Mouse (Mus musculus): Measurements from ENCODE around the gene Rhov. TPM values are rescaled to one million over a fixed set of nuclear protein-coding genes. Genes with fewer than 3 reads are reported as not detected.

The Rhov gene
- polyA plus RNA-seq, 1 experiment from 2014 or later = 0.58 TPM

GRCm38 (mm10) chr2:119299981-119300818 is 29.1 kb upstream of the Rhov start:
- Histone ChIP-seq H3K9me3 (no peaks in the 10 kb centered on the region), H3K36me3 (replicated peaks) (peaks cover 40% of the 10 kb centered on the region), H3K4me1 (peaks cover 34% of the 10 kb centered on the region), H3K27me3 (ENCODE audit: poor library complexity, severe bottlenecking) (0 out of 2 replicates have a peak, but pooled peaks cover 4% of the 10 kb centered on the region), H3K4me3 (peak overlapping the region; percentile 25), H3K27ac (peak overlapping the region; percentile 76)
- DNase-seq (ENCODE audit: extremely low spot score, low spot score) = peak; percentile 78
- 8% methylated on average over 15 of the region's 15 CpGs for WGBS

- H3K4me1 ChIP-seq = peaks cover 20% of the 10 kb centered on the region
- H3K9me3 ChIP-seq = no peaks in the 10 kb centered on the region
- peaks cover 54% of the 10 kb centered on the region for H3K36me3 ChIP-seq (replicated peaks)
- H3K4me3 ChIP-seq = no peak overlapping the region
- H3K27me3 ChIP-seq (ENCODE audit: poor library complexity, severe bottlenecking) = 0 out of 2 replicates have a peak, but pooled peaks cover 4% of the 10 kb centered on the region
- DNase-seq (ENCODE audit: extremely low spot score, low spot score) = no peak
- H3K27ac ChIP-seq = no peak overlapping the region
- WGBS = 91% methylated on average over 2 of the region's 2 CpGs
Observed at GRCm38 (mm10) chr2:119298839-119299238, 27.8 kb upstream of the Rhov start.

- 57% methylated on average over 5 of the region's 5 CpGs for WGBS
- peaks cover 20% of the 10 kb centered on the region for H3K4me1 ChIP-seq
- 0 out of 2 replicates have a peak, but pooled peaks cover 4% of the 10 kb centered on the region for H3K27me3 ChIP-seq (ENCODE audit: poor library complexity, severe bottlenecking)
- peaks cover 59% of the 10 kb centered on the region for H3K36me3 ChIP-seq (replicated peaks)
- no peaks in the 10 kb centered on the region for H3K9me3 ChIP-seq
- no peak for DNase-seq (ENCODE audit: extremely low spot score, low spot score)
- no peak overlapping the region for H3K4me3 ChIP-seq
- no peak overlapping the region for H3K27ac ChIP-seq
Observed at GRCm38 (mm10) chr2:119298330-119298729, 27.3 kb upstream of the Rhov start.

- peaks cover 20% of the 10 kb centered on the region for H3K4me1 ChIP-seq
- DNase-seq (ENCODE audit: extremely low spot score, low spot score) = no peak
- H3K4me3 ChIP-seq = no peak overlapping the region
- 93% methylated on average over 19 of the region's 19 CpGs for WGBS
- H3K27ac ChIP-seq = no peak overlapping the region
- peaks cover 67% of the 10 kb centered on the region for H3K36me3 ChIP-seq (replicated peaks)
- H3K9me3 ChIP-seq = no peaks in the 10 kb centered on the region
- no peaks in the 10 kb centered on the region for H3K27me3 ChIP-seq (ENCODE audit: poor library complexity, severe bottlenecking)
Observed at GRCm38 (mm10) chr2:119297506-119297905, 26.4 kb upstream of the Rhov start.

GRCm38 (mm10) chr2:119296756-119297155 is 25.7 kb upstream of the Rhov start:
- Histone ChIP-seq H3K36me3 (replicated peaks) (peaks cover 75% of the 10 kb centered on the region), H3K27me3 (ENCODE audit: poor library complexity, severe bottlenecking) (no peaks in the 10 kb centered on the region), H3K27ac (no peak overlapping the region), H3K4me3 (no peak overlapping the region), H3K9me3 (no peaks in the 10 kb centered on the region), H3K4me1 (peaks cover 20% of the 10 kb centered on the region)
- WGBS = 93% methylated on average over 12 of the region's 12 CpGs
- no peak for DNase-seq (ENCODE audit: extremely low spot score, low spot score)

GRCm38 (mm10) chr2:119294411-119294810 is 23.3 kb upstream of the Rhov start:
- no peak for DNase-seq (ENCODE audit: extremely low spot score, low spot score)
- peaks cover 91% of the 10 kb centered on the region for H3K36me3 ChIP-seq (replicated peaks)
- no peak overlapping the region for H3K4me3 ChIP-seq
- H3K4me1 ChIP-seq = peaks cover 8% of the 10 kb centered on the region
- WGBS = 95% methylated on average over 18 of the region's 18 CpGs
- no peaks in the 10 kb centered on the region for H3K9me3 ChIP-seq
- H3K27me3 ChIP-seq (ENCODE audit: poor library complexity, severe bottlenecking) = no peaks in the 10 kb centered on the region
- H3K27ac ChIP-seq = no peak overlapping the region

- Histone ChIP-seq H3K27me3 (ENCODE audit: poor library complexity, severe bottlenecking) (no peaks in the 10 kb centered on the region), H3K4me1 (peaks cover 12% of the 10 kb centered on the region), H3K4me3 (no peak overlapping the region), H3K27ac (no peak overlapping the region), H3K36me3 (replicated peaks) (peaks cover 86% of the 10 kb centered on the region), H3K9me3 (no peaks in the 10 kb centered on the region)
- no peak for DNase-seq (ENCODE audit: extremely low spot score, low spot score)
- 95% methylated on average over 34 of the region's 34 CpGs for WGBS
Observed at GRCm38 (mm10) chr2:119293776-119294390, 22.8 kb upstream of the Rhov start.

GRCm38 (mm10) chr2:119293311-119293710 is 22.2 kb upstream of the Rhov start:
- Histone ChIP-seq H3K36me3 (replicated peaks) (peaks cover 80% of the 10 kb centered on the region), H3K9me3 (no peaks in the 10 kb centered on the region), H3K4me3 (no peak overlapping the region), H3K27me3 (ENCODE audit: poor library complexity, severe bottlenecking) (no peaks in the 10 kb centered on the region), H3K27ac (no peak overlapping the region), H3K4me1 (peaks cover 12% of the 10 kb centered on the region)
- 94% methylated on average over 17 of the region's 17 CpGs for WGBS
- no peak for DNase-seq (ENCODE audit: extremely low spot score, low spot score)

- no peak for DNase-seq (ENCODE audit: extremely low spot score, low spot score)
- H3K36me3 ChIP-seq (replicated peaks) = peaks cover 76% of the 10 kb centered on the region
- H3K27me3 ChIP-seq (ENCODE audit: poor library complexity, severe bottlenecking) = 0 out of 2 replicates have a peak, but pooled peaks cover 1% of the 10 kb centered on the region
- 91% methylated on average over 17 of the region's 17 CpGs for WGBS
- peaks cover 17% of the 10 kb centered on the region for H3K4me1 ChIP-seq
- no peak overlapping the region for H3K4me3 ChIP-seq
- no peaks in the 10 kb centered on the region for H3K9me3 ChIP-seq
- no peak overlapping the region for H3K27ac ChIP-seq
Observed at GRCm38 (mm10) chr2:119292852-119293251, 21.8 kb upstream of the Rhov start.

GRCm38 (mm10) chr2:119292281-119292680 is 21.2 kb upstream of the Rhov start:
- WGBS = 93% methylated on average over 5 of the region's 5 CpGs
- peaks cover 7% of the 10 kb centered on the region for H3K27me3 ChIP-seq (ENCODE audit: poor library complexity, severe bottlenecking)

GRCm38 (mm10) chr2:119289014-119289416 is 17.9 kb upstream of the Rhov start:
- Histone ChIP-seq H3K9me3 (no peaks in the 10 kb centered on the region), H3K27me3 (ENCODE audit: poor library complexity, severe bottlenecking) (peaks cover 8% of the 10 kb centered on the region), H3K4me1 (peaks cover 20% of the 10 kb centered on the region), H3K4me3 (peak overlapping the region; percentile 82), H3K27ac (peak overlapping the region; percentile 85), H3K36me3 (replicated peaks) (peaks cover 42% of the 10 kb centered on the region)
- no peak for DNase-seq (ENCODE audit: extremely low spot score, low spot score)
- WGBS = 4% methylated on average over 11 of the region's 11 CpGs

More at GRCm38 (mm10) chr2:119292281-119292680, 21.2 kb upstream of the Rhov start:
- H3K36me3 ChIP-seq (replicated peaks) = peaks cover 70% of the 10 kb centered on the region
- no peaks in the 10 kb centered on the region for H3K9me3 ChIP-seq
- H3K4me1 ChIP-seq = peaks cover 20% of the 10 kb centered on the region
- no peak overlapping the region for H3K4me3 ChIP-seq
- no peak for DNase-seq (ENCODE audit: extremely low spot score, low spot score)
- H3K27ac ChIP-seq = no peak overlapping the region

- Histone ChIP-seq H3K27ac (peak within 1 kb of the TSS; percentile 85), H3K9me3 (no peaks in the 10 kb centered on the region), H3K4me1 (peaks cover 20% of the 10 kb centered on the region), H3K36me3 (replicated peaks) (peaks cover 36% of the 10 kb centered on the region), H3K4me3 (peak within 1 kb of the TSS; percentile 82), H3K27me3 (ENCODE audit: poor library complexity, severe bottlenecking) (peaks cover 8% of the 10 kb centered on the region)
- WGBS = 1% methylated on average over 31 of the region's 31 CpGs
- peak; percentile 99 for DNase-seq (ENCODE audit: extremely low spot score, low spot score)
Observed at GRCm38 (mm10) chr2:119288270-119288882, 17.3 kb upstream of the Rhov start, which contains the start of gene Vps18. Gene Vps18, plus strand, starts transcription at chr2:119288740.

Measured in forebrain, embryonic 10.5 days (tissue).